ENCODE assay signal across 8 mouse cellular contexts in the genomic region with DNA sequence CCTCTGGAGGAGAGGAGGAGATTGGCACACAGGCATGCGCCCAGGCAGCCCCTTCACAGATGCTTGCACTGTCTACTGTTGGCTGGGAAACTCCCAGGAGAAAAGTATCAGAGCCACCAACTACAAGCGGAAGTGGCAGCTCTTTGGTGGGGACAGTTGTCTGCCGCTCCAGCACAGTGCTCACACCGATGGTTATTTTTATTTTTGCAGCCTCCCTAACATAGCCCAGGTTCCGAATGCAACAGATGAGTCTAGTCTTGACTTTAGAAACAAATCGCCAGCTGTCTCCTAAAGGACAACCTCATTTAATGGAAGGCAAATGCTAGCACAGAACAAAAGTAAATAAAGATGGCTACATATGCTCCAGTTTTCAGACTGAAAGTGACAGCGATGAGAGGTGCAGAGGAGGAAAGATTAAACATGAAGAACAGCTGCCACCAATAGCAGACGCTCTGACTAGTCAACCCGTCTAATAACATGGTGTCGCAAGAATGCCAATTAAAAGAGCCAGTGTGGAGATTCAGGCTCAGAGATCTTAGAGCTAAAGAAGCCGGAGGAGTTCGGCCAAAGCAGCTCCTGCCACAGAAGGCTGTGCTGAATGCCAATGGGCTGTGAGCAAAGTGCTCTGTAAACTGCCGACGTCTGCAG.
DNase-seq lines count a peak whose midpoint lies in the region; ATAC-seq lines count a peak whose summit lies in the region.

No protein-coding gene starts in this region.

- no peaks in the 10 kb centered on the region for H3K9me3 ChIP-seq in forebrain, embryonic 16.5 days (ENCODE audit: control insufficient read depth, low read length)

- H3K9ac ChIP-seq in forebrain, embryonic 16.5 days (replicated peaks; ENCODE audit: low read depth, low read length): no peak overlapping the region

- no peaks in the 10 kb centered on the region for H3K36me3 ChIP-seq in forebrain, embryonic 16.5 days (ENCODE audit: control insufficient read depth, insufficient read depth)

- WGBS in forebrain, embryonic 16.5 days: 17% methylated on average over 14 of the region's 14 CpGs

- no peaks in the 10 kb centered on the region for H3K27me3 ChIP-seq in forebrain, embryonic 16.5 days (replicated peaks; ENCODE audit: control insufficient read depth, insufficient read depth, low read length)

- H3K4me3 ChIP-seq in forebrain, embryonic 16.5 days (replicated peaks; ENCODE audit: low read length): no peak overlapping the region

- H3K27ac ChIP-seq in forebrain, embryonic 16.5 days (ENCODE audit: low read length): peak overlapping the region; percentile 65

- peak; percentile 23 to 31 for DNase-seq in kidney, postnatal 4 days
- DNase-seq in kidney, adult 9 months: no peak
- peak; percentile 45 to 68 for DNase-seq in left cerebral cortex, postnatal 10 days (ENCODE audit: extremely low spot score in 1 of 2, low spot score in 2 of 2)
- DNase-seq in right cerebral cortex, postnatal 10 days (ENCODE audit: low spot score in 2 of 2): peak; percentile 81 to 85
- no peak for DNase-seq in urinary bladder, adult 18-20 months (ENCODE audit: low spot score in 2 of 2)
- no peak for DNase-seq in gastrocnemius, adult 18-20 months (ENCODE audit: low spot score)
- DNase-seq in testis, postnatal 10 days (ENCODE audit: low spot score): no peak

- H3K4me1 ChIP-seq in forebrain, embryonic 16.5 days (replicated peaks; ENCODE audit: control insufficient read depth, insufficient read depth, low read length): peaks cover 36% of the 10 kb centered on the region

- peak; percentile 79 for ATAC-seq in forebrain, embryonic 16.5 days

- peak overlapping the region; percentile 26 for H3K4me2 ChIP-seq in forebrain, embryonic 16.5 days (ENCODE audit: low read length)

- intact Hi-C loops in left cerebral cortex, postnatal 10 days (cut with DNase I): loop anchor here (1.0 kb wide), 1 partner anchor 12 kb away; no protein-coding TSS in a partner anchor

Comparison
In these comparisons a context has a peak if more than half of its experiments do, and no peak if none do; other contexts are left out.
1. DNase-seq: peak in kidney, postnatal 4 days (2 of 2), left cerebral cortex, postnatal 10 days (2 of 2) and right cerebral cortex, postnatal 10 days (2 of 2); none in kidney, adult 9 months (single experiment), urinary bladder, adult 18-20 months (0 of 2), gastrocnemius, adult 18-20 months (single experiment) and testis, postnatal 10 days (single experiment).